Mouse (Mus musculus): ENCODE results near the gene Msantd2.

Msantd2 gene

DNA sequence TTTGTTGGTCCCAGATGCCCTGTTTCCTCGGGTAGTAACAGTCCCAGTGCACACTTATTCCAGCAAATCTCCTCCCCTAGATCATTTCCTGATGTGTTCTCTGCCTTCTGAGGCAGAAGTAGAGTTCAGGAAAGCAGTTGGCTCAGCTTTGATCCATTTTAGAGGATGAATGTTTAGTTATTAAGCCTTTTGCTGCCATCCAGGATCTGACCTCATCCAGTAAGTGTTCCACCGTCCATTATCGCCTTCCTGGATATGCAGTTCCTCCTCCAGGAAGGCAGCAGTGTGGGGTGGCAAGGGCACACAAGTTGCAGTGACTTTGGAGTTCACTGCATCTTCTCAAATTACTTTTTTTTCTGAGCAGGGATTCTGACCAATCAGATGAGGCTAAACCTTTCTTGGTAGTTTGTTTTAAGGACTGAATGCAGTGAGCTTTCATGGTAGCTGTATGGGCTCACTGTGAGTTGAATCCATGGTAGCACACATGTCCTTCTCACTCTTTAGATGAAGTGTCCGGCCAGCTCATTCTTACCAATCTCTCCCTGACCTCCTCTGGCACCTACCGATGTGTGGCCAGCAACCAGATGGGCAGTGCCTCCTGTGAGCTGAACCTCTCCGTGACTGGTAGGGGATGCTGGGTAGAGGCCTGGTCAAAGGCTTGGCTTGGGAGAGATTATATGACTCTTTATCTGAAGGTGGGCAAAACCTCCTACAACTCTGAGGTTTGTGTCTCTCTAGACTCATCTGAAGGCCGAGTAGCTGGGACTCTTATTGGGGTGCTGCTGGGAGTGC, 52.9 kb downstream of the Msantd2 start:
- no peak for DNase-seq

DNA sequence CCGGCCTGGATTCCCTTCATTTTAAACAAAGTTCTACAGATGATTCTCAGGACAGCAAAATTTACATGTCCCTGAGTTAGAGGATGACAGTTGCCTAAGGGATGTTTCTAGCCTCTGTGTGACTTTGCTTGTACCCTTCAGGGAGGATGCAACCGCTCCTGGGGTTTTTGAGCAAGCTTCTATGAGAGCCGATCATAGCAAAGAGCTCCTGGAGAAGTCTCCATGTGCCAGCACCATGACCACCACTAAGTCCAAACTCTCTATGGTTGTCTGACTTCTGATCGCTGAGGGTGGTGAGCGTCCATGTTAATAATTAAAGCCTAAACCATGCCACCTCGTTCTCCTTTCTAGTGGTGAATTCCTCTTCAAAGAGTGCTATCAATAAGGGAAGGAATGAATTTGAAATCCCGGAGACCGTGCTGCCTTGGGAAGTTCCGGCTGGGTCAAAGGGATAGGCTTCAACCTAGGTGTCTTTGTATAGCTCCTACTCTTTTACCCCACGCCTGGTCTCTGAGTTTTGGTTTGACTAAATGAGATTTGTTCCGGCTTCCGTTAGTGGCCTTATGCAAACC, 54.8 kb downstream of the Msantd2 start:
- peak; percentile 40 for DNase-seq

DNA sequence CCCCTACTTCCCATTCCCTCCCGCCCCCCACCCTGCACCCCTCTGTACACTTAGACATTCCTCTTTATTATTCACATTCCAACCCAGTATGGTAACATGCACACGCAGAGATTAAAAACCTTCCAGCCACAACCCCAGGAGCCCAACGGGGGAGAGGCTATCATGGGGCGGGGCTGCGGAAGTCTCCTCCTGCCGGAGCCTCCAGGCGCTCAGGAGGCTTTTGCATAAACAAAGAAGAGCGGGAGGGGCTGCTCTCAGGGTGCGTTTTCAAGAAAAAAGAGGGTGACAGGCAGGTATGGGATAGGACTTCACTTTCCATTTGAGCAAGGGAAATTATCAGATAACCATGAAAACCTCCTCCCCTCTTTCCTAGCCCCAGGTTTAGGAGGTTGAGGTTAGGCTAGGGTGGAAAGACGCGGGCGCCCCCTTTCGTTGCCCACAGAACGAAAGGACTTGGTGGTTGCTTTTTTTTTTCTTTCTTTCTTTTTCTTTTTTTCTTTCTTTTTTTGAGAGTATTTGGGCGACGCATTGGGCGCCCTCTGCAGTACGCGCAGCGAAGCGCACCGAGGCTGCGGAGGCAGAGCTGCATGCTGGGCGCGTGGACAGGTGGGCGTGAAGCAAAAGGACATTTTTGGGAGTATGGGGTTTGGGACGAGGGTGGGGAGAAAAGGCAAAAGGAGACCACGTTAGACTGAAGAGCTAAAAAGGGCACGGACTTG, 55.5 kb downstream of the Msantd2 start:
- DNase-seq: peak; percentile 74

DNA sequence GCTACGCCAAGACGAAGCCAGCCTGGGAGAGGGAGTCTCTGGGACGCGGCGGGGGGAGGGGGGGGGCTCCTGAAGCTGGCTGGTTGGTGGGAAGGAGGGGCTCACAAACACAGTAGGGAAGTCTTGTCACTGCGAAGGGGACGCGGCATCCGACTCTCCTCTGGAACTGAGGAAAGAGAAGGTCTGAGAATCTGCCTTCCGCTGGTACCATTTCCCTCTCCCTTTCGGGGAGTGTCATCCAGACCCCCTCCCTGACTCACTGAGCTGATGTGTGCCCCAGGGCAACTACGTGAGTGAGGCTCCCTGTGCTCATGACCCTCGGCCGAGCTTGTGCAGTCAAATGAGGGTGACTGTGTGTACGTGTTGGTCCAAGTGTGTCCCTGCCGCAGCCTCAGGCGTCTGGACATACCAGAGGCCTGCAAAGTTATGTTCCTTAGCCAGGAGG, 56.1 kb downstream of the Msantd2 start:
- DNase-seq: no peak

DNA sequence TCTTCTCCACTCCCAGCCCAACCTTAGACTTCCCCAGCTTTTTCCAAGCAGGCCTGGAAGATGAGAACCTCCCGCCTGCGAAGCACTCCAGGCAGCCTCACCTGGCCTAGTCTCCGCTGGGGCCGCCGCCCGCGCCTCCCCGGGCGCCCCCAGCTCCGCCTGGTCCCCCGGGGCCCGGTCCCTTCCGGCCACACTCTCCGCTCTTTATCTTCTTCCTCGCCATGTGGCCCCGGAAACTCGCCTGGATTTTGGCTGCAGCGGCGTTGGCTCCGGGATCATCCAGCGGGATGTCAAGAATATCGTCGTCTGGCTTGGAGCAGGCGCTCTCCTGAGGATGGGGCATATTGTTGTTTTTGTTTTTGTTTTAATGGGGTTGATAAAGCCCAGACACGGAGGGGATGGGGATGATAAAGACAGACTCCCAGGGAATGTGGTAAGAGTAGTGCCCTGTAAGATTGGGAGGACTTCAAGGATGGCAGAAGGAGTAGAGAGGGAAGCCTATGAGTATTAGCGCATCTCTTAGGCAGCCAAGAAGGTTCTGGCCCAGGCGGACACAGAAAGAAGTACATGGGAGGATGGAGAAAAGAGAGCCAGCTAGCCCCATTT, 56.8 kb downstream of the Msantd2 start:
- no peak for DNase-seq

DNA sequence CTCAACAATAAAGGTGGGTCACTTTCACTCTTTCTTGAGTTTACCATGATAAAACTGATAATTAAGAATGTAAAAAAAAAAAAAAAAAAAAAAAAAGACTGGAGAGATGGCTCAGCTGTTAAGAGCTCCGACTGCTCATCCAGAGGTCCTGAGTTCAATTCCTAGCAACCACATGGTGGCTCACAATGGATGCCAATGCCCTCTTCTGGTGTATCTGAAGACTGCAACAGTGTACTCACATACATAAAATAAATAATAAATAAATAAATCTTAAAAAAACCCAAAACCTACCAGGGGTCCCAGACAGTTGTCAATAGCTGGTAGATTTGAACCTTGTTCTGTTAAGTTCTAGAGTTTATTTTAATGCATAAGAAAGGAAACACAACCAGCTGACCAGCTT, 57.8 kb downstream of the Msantd2 start:
- DNase-seq: no peak

DNA sequence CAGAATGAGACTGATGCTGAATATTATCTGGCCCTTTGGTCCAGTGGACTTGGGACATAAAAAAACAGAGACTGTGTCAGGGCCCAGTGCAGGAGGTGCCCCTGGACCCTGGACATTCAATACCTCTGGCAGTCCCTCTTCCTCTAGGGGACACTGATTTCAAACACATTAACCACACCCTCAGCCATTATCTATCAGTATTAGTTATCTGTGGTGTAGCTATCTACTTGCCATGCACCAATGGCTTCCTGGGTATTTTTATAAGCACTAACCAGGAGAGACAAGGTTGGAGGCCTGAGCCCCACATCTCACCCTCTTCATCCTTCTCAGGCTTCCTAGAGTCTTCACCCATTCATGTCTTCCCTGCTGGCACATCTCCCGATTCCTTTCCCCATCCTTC, 61.3 kb downstream of the Msantd2 start:
- DNase-seq: no peak

DNA sequence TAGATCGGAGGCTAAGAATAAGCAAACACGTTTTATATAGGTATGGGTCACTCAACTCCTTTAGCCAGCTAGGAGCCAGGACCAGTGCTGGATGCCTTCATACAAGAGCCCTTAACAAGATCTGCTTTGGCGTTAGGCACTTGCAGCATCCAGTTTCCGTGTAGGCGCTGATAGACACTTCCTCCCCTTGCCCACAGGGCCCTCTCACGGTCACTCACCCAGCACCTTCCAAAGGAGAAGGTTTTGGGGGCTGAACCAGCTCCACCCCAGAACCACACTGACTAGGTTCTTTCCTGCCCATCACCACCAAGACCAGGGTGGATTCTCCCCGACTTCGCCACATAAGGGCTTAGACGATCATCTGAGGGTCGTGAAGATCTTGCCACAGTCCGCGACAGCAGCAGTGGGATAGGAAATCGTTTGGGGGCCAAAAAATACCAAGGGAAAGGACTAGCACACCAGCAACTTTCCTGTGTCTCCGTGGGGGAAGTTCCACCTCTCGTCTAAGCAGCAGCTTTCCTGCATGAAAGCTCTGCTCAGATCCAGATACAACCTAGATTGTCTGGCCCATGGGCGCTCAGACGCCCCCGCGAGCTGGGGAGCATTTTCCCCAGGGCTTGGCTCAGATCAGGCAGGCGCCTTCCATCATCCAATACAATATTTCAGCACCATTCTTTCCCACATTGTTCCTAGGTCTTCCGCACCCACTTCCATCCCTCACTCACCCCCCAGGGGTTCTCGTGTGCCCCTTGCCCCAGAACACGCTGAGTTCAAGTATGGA, 62.8 kb downstream of the Msantd2 start:
- DNase-seq: no peak

DNA sequence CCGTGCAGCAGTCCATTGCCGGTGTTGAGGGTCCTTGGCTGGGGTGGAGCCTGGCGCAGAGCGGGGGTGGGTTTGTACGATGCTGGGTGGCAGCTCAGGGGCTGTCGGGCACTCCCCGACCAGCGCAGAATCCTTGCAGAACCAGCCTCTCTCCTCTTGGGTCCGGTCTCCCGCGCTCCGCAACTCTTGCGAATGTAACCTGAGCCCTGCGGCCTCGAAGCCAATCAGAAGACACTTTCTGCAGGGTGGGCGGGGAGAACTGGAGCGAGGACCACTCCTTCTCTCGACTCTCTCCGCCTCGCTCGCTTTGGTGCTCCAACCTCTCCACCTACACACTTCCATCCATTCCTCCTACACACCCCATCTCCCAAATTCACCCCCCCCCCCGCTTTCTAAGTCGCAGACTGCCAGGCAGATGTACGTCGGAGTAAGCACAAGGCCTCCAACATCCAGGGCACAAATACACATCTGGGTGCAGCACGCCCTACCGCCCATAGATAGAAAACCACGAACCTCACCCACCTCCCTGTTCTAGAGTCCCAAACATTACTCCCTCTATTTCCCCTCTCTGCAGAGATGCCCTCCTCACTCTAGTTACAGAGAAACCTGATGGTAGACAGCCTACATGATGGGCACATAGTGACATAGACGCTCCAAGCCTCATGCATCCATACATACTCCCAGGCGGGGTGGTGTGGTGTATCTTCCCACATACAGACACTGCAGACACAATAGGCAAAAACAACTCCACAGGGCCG, 63.6 kb downstream of the Msantd2 start, which contains the start of gene Nrgn:
Gene Nrgn, minus strand, starts transcription at position 369 of the 758 bp plus-strand sequence.
- peak; percentile 82 for DNase-seq

DNA sequence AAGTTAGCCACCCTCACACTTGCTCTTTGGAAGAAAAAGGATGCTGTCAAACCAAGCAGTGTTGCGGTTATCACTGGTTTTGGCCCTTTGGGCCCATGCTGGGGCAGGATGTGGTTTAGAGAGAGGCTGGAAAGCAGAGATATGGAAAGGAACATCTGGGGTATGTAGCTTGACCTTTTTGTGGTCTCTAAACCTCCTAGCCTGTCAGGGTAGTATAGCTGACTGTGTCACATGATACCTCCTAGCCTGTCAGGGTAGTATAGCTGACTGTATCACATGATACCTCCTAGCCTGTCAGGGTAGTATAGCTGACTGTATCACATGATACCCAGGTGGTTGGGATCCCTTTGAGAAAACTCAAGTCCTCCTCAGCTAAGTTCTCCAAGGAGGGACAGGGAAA, 65.2 kb downstream of the Msantd2 start:
- DNase-seq: no peak

DNA sequence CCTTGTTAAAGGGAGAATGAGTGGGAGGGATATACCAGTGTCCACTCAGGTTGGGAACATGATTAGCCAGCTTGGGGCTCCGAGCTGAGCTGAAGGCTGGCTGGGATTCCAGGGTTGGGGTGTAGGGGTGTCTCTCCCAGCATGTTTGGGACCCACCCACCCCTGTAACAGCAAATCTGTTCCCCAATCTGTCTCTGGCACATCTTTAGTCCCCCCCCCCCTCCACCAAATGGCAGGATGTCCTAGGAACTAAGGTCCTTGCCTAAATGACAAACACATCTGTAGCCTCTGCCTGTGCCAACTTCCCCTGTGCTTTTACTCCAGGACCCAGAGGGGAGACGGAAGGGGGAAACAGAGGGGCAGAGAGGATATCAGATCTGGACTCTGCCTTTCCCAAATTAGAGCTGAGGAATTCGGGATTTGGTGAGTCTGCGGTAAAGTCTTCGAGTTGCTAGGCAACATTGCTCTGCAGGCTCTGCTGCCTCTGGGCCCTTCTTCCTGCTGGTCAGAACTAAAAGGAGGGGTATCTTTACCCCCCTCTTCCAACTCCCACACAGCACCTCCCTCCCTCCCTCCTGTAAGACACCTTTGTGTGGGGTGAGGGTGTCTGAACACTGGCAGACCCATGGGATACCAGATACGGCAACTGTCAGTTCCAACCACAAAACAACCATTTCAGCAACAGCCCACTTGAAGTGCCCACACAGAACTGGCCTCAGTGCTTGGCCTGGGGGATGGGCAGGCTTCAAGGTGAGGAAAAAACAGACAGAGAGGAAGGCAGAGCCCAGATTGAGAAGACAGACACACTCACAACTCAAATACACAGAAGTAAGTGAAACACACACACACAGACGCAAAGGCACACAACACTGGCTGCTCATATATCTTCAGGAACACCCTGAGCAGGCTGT, 66.0 kb downstream of the Msantd2 start, which contains the start of gene Siae:
Gene Siae, plus strand, starts transcription at position 861 of the 911 bp plus-strand sequence.
- no peak for DNase-seq

DNA sequence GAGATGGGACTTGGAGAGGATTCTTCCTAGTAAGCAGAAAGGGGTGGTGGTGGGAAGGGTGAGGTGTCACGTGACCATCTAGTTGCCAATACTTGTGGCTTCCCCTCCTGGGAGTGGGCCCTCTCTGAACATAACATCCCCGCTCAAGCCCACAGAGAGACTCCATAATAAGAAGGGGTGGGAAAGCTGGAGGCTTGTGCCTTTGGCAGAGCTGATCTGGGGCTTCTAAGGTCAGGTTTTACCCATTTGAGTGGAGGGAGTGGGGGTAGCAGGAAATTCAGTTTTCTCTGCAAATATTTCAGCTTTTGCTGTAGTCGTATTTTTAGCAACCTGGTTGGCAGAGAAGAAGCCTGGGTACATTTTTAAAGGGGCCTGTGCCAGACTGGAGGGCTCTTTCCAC, 67.2 kb downstream of the Msantd2 start:
- DNase-seq: no peak

DNA sequence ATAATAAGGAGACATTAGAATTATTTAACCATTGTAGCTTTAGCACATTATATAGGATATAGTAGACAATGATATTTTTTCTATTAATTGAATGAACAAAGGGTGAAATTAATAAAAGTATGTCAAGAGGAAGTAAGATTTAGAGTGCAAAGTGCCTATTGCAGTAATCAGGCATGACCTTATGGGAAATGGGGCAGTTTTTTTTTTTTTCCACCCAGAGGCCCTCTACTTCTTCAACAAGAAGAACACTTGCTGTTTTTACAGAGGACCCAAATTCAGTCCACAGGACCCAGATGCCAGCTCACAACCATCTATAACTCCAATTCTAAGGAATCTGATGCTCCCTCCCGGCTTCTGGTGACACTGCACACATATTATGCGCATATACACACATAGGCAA, 71.5 kb downstream of the Msantd2 start:
- no peak for DNase-seq

DNA sequence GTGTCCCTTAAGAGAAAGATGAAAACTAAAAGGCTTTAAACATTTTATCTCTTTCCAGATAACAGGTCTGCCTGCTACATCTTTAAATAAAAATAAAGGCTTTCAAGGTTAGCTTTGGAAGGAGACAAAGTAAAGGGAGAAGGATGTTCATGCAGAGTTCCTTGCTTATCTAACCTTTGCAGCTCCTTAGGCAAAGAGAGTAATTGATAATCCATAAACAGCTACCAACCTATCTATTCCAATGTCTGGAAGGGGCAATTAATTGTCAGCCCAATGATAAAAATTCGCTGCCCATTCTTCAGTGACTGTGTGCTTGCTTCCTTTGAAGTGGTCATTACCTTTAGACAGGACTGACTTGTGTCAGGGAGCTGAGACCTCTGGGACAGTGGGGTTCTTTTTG, 74.7 kb downstream of the Msantd2 start:
- DNase-seq: no peak

DNA sequence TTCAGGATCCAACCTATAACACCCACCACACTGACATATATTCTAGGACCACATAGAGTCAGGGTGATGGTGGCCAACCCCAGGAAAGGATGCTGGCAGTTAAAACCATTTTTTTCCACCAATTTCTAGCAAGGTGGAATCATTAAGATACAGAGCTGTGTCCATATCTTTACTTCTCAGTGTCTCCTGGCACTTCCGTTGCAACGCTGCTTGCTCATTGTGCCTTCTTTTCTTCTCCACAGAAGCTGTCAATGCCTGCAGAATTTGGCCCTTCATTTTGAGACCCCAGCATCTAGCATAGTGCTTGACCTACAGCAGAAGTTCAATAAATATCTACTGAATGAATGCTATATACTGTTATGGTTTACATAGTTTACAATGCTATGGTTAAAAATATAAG, 77.9 kb downstream of the Msantd2 start:
- no peak for DNase-seq

DNA sequence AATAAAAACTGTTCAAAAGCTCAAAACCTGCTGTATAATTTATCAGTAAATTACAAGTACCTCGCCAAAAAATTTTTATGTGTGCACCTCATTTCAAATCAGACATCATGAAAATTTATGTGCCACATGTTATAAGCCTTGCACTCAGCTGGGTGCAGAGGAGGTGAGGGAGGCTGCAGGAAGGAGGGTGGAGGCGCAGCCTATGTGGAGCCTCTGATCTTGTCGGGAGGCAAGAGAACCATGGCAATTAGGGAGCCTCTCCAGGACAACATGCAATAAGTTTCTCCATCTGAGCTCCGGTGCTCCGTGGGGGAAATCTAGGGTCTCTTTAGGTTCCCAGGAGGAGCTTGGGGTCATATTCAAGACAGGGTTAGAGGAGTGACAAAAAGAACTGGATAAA, 78.3 kb downstream of the Msantd2 start:
- DNase-seq: no peak

DNA sequence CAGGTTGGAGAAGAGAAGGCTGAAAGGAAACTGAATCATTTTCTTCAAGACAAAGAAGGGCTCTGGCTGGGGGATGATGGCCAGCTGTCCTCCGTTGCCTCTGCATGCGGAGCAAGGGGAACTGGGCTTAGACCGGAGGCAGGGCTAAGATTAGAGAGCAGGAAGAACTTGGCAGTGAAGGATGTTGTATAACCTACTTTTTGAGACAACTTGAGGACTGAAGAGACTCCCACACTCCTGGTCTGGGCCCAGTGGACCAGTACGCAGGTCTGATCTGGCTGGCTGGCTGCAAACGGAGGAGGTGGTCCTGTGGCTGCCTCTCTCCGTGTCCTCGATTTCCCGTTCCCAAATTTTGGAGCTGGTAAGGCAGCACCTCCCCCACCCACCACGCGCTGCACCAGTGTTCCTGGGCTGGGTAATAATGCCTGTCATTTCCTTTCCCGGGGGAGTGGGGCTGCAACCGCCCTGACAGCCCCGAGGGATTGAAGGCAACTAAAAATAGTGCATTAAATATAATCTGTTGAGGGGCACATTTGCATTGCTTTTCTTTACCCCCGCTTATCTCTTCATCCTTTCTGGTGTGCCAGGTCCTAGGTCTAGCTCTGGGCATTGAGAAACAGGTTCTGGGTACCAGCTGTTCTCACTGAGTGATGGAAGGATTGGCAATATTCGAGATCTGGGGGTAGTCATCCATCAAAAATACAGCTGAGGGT, 78.9 kb downstream of the Msantd2 start:
- DNase-seq: peak; percentile 42

DNA sequence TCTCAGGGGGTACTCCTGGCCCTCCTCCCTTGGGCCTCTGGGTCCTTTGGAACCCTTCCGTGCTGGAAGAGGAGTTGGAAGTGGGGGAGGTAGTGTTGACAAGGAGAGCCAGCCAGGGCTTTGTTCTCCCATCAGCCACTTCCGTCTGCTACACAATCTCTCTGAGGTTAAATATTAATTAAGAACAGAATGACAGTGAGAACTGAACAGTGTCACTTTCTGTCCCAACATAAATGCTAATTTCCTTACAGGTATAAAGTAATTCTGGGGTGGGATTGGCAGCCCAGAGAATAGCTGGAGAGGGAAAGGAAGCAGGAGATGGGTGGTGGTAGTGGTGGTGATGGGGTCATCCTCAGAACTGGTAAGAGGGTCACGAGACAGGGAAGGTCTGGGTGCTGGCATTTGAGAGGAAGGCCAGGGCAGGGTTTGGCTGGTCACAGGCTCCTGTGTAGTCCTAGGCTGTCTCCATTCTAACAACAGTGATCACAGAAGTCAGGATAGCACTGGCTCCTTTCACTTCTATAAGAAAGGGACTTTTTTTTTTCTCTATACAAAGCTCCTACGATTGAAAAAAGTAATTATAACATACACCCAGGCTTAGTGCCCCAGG, 79.6 kb downstream of the Msantd2 start:
- peak; percentile 38 for DNase-seq

DNA sequence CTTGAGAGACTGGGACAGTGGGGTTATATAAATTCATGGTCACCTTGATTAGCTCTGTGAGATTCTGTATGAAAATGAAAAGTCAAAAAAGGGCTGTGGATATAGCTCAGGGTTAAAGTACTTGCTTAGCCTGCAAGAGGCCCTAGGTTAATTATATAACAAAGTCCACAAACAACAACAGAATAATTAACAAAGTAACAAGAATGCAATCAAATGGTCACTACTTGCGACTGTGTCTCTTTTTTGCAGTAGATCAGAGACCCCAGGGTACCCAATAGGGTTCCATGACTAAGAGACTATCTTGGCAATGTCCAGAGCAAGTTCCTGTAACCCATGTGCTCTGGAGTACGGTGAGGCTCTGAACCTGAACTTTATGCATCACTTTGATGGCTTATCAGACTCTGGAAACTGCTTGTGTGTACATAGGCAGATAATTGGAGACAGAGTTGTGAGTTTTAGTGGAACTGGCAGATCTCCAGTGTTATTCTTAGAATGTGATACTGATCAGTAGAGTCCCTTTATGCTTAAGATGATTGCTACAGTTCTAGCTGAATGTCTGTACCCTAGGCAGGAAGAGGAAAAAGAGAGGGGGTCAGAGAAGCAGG, 80.2 kb downstream of the Msantd2 start:
- DNase-seq: peak; percentile 12

Data from kidney, adult 18-20 months (tissue).